Mouse (Mus musculus): ENCODE results near the gene AC140267.1.

AC140267.1 gene

GRCm38 (mm10) chr15:80266281-80266680 lies 30.6 kb downstream of the AC140267.1 start:
- peak; percentile 64 to 80 for DNase-seq

DNA sequence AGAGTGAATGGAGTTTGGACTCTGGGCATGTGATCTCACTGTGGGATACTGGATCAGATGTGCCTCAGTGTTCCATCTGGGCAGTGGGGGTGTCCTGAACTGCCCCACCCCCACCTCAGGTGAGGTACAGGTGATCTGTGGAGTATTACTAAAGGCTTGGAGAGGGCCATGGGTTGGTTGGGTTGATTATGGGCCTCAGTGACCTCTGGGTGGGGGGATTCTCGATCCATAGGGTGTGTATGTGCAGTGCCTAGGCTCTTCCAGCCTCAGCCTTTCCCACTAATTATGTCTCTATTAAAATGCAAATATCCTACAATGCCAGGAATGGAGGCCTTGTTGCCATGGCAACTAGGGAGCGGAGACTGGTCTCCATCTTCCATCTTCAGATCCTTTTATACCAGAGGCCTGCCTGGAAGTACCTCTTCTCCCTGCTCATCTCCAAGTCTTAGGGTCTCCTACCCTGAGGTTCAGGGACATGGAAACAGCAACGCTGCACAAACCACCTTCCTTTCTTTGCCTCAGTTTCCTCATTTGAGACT lies 36.3 kb downstream of the AC140267.1 start:
- DNase-seq: no peak

DNA sequence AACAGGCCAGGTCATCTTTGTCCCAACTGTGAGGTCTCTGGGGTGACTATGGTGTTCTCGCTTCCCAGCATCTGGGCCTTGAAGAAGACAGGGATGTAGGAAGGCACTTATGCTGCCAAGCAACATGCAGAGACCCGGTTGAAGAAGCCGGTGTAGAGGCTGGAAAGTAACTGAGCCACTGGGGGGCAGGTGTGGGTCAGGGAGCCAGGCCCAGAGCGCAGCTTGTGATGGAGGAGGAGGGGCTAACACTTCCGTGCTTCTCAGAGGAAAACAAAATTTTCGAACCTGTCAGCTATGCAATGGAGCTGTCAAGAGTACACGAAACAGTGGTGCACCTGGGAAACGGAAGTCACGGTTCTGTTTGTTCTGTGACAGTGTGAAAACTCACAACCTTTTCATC lies 41.5 kb downstream of the AC140267.1 start:
- no peak for DNase-seq

DNA sequence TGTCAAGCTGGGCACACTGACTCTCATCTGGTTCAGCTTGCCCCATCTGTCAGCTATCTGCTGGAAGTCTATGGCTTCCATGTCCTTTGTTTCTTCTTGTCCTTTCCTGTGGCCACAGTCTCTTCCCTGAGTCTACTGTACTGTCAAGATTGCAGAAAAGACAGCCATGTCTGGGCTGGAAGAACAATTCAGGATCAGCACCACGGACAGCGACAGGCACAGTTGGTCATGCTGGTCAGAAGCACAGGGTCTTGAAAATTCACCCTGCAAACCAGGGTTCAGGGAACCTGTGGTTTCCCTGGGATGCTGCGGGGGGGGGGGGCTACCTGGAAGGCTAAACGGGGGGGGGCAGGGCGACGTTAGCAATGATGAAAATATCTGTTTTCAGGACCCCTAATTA lies 42.0 kb downstream of the AC140267.1 start:
- DNase-seq: peak; percentile 58 to 71

DNA sequence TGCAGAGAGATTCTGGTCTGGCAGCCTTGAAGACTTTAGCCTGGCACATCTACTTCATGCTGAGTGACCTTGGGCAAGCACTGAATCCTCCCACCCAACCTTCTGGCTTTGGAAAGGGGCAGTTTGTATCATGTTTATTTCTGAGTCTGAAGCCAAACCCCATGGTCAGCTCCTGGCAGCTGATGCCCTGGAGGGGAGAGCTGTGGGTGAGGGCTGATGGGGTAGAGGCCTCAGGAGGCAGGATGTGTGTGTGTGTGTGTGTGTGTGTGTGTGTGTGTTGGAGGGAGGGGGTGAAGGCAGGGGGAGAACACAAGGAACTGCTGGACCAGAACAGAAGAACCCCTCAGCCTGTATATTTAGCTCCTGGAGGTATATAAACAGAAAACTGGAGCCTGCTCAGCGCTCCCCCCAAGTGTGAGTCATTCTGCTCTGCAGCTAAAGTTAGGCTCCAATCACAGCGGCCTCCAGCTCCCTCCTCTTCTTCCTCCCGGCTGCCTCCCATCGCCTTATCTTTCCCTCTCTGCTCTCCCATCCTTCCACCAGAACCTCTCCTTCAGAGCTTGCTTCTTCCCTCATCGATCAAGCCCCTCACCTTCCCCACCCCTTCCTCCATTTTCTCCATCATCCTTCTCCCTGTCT lies 42.6 kb downstream of the AC140267.1 start:
- no peak for DNase-seq

DNA sequence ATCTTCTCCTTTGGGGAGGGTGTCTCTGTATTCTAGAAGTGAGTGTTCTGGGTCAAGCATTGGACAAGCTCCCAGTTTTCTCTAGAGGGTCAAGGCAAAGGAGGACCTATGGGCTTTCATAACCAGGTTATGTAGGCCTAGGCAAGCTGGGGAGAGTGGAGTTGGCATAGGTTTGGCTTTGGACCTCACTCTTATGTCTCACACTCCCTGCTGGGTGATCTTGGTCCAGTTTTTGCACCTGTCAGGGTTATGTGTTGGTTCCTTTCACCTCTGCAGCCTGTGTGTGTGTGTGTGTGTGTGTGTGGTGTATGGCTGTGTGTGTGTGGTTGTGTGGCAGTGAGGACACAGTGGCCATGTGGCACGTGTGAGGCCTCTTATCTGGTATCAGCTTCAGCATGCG lies 43.4 kb downstream of the AC140267.1 start:
- no peak for DNase-seq

DNA sequence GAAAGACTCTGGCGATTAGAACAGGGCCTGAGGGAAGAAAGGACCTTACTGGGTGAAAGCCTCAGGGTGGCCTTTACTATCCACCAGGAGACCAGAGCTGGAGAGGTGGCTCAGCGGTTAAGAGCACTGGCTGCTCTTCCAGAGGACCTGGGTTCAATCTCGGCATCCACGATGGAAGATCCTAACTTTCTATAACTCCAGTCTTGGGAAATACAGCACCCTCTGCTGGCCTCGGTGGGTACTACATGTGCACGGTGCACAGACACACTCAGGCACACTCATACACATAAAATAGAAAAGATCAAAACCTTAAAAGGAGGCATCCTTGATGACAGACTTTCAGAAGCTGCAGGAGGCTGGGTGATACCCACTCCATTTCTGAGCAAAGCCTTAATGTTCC lies 45.0 kb downstream of the AC140267.1 start:
- no peak for DNase-seq

Data from lung, postnatal 4 days (tissue).